Mouse (Mus musculus) embryonic facial prominence, embryonic 15.5 days (tissue): ENCODE data around the gene Xrcc6. TPM values are rescaled to one million over a fixed set of nuclear protein-coding genes. Genes with fewer than 3 reads are reported as not detected.

Source experiments
- polyA plus RNA-seq: library from polyadenylated mRNA; unstranded; fragments of >200 nt; fragmentation: Nextera tagmentation; extraction: Ambion mirVana; gene quantifications from 2 replicates; pipeline ENCODE4 v1.2.1, GENCODE M21; 2015

Xrcc6 gene
- polyA plus RNA-seq, 1 experiment from 2014 or later = 75.5 TPM

Other genes starting within 250 kb of the Xrcc6 start
- 29.5 and 31.2 TPM in 2 replicates for gene Zc3h7b, start 242.8 kb upstream of the Xrcc6 start, polyA plus RNA-seq
- 98.3 and 102 TPM in 2 replicates for gene Rangap1, start 242.3 kb upstream of the Xrcc6 start, polyA plus RNA-seq
- gene Tef, start 185.4 kb upstream of the Xrcc6 start, polyA plus RNA-seq = 31.1 and 32.3 TPM in 2 replicates
- gene Tob2, start 129.0 kb upstream of the Xrcc6 start, polyA plus RNA-seq = 31.4 and 33.8 TPM in 2 replicates
- 133 and 145 TPM in 2 replicates for gene Phf5a, start 115.9 kb upstream of the Xrcc6 start, polyA plus RNA-seq
- 156 and 164 TPM in 2 replicates for gene Aco2, start 115.5 kb upstream of the Xrcc6 start, polyA plus RNA-seq
- 64.2 and 65.3 TPM in 2 replicates for gene Polr3h, start 61.6 kb upstream of the Xrcc6 start, polyA plus RNA-seq
- 17.5 and 19.3 TPM in 2 replicates for gene Csdc2, start 51.1 kb upstream of the Xrcc6 start, polyA plus RNA-seq
- gene Pmm1, start 26.9 kb upstream of the Xrcc6 start, polyA plus RNA-seq = 35.9 and 39.6 TPM in 2 replicates
- not detected in 2 replicates for gene 1700029P11Rik, start 7.3 kb upstream of the Xrcc6 start, polyA plus RNA-seq
- gene Desi1, start 46.0 kb downstream of the Xrcc6 start, polyA plus RNA-seq = 29.3 and 29.8 TPM in 2 replicates
- 246 and 260 TPM in 2 replicates for gene Snu13, start 59.8 kb downstream of the Xrcc6 start, polyA plus RNA-seq
- gene 4930407I10Rik, start 71.3 kb downstream of the Xrcc6 start, polyA plus RNA-seq = not detected in 2 replicates
- gene Mei1, start 82.2 kb downstream of the Xrcc6 start, polyA plus RNA-seq = 0.04 and 0.11 TPM in 2 replicates
- gene Ccdc134, start 140.1 kb downstream of the Xrcc6 start, polyA plus RNA-seq = 27.6 and 31.1 TPM in 2 replicates
- gene Srebf2, start 159.3 kb downstream of the Xrcc6 start, polyA plus RNA-seq = 159 and 162 TPM in 2 replicates
- 1.5 and 2.9 TPM in 2 replicates for gene Shisa8, start 225.0 kb downstream of the Xrcc6 start, polyA plus RNA-seq
- 0.58 and 0.61 TPM in 2 replicates for gene Tnfrsf13c, start 236.5 kb downstream of the Xrcc6 start, polyA plus RNA-seq